Mouse (Mus musculus) heart, adult 2 months (tissue): ENCODE results near the gene Limch1.

Experiments
- CTCF ChIP-seq: fragments of 200-600 bp; IDR thresholded peaks from 2 replicates; pipeline ENCODE4 v1.8.1; 2022; ENCODE audit warnings: antibody characterized with exemption, mild to moderate bottlenecking, moderate library complexity
- POLR2A ChIP-seq: fragments of 200-500 bp; IDR thresholded peaks from 2 replicates; pipeline ENCODE4 v1.6.1; 2011; ENCODE audit warnings: mild to moderate bottlenecking, low read depth, low read length, control low read depth; ENCODE audit not compliant: insufficient read depth

DNA sequence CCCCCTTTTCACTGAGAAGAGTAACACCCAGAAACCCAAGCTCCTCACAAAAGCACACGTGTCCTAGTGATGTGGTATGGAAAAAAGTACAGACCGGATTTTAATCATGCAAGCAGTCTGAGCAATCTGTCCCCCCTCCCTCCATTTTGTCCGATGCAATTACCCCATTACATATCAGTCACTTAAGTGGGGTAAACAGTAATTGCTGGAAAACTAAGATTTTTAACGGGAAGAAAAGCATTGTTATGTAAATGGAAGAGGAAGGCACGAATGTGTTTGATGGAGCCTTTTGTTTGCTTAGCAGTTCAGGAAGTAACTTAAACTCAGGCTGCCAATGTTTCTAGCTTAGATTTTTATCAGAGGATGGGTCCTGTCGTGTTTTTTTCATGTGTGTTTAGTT, 70.2 kb downstream of the Limch1 start:
- TF ChIP-seq CTCF: no peak
- TF ChIP-seq POLR2A: no peak
